Mouse (Mus musculus) frontal cortex, postnatal 25 days (tissue): ENCODE data around the gene Arhgap45.

Experiments
- DNase-seq, 2 experiments: peaks; one replicate each; pipeline ENCODE4 v3.0.0; 2022; ENCODE audit warnings: low spot score in 2 of 2

The Arhgap45 gene

DNA sequence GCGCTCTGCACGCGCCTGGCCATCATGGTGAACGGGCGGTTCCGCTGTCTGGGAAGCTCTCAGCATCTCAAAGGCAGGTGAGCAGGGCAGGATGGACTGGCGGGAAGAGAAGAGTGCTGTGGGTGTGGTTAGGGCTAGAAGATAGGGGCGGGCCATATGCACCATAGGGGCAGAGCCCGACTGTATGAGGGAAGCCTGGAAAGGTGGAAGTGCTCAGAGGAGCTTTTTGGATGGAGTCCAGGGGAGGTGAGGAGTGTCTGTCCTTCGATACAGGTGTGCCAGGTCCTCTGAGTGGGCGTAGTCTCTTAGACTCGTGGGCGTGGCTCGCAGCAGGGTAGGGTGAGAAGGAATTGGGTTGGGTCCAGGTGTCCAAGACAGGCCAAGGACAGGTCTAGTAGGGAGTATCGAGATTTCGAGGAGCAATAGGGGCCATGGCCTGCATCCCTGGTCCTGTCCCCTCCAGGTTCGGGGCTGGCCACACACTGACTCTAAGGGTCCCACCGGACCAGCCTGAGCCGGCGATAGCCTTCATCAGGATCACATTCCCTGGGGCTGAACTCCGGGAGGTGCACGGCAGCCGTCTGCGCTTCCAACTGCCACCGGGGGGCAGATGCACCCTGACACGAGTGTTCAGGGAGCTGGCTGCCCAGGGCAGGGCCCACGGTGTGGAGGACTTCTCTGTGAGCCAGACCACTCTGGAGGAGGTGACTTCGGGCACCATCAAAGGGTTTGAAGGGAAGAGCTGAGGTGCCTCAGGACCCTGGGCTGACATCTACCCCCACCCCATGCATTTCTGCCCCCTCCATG lies 1.8 kb upstream of the Arhgap45 start:
- no peak for DNase-seq

DNA sequence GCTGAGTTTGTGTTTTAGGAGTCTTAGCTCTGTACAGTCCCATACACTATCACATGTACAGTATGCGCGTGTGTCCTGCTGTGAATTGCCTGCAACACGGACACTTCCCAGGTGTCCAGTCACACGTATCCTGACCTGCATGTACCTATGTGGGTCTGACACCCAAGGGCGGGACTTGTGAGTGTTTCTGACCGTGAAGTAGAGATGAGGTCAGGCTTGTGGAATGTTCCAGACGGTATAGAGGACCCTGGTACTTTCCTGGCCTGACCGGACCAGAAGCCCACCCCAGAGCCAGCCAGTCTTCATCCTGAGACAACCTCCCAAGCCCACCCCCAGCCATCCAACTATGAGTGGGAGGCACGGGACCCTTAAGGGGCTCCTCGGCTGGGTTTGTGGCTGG lies 870 bp upstream of the Arhgap45 start:
- no peak for DNase-seq

DNA sequence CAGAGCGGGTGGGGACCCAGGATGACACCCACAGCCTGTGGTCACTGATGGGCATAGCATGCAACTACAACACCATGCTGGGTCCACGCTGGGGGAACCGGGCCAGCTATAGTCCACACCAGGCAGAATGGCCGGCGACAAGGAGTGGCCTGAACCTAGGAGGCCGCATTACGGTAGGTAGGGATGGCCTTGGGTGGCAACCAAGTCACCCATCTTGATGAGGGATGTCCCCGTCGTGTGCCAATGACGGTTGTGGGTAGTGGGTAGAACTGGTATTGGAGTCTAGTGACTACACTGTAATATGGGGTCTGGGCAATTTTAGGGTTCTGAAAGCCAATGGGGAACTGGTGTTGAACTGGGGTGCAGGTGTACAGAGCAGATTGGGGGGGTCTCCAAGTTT lies 478 bp downstream of the Arhgap45 start:
- DNase-seq = no peak

DNA sequence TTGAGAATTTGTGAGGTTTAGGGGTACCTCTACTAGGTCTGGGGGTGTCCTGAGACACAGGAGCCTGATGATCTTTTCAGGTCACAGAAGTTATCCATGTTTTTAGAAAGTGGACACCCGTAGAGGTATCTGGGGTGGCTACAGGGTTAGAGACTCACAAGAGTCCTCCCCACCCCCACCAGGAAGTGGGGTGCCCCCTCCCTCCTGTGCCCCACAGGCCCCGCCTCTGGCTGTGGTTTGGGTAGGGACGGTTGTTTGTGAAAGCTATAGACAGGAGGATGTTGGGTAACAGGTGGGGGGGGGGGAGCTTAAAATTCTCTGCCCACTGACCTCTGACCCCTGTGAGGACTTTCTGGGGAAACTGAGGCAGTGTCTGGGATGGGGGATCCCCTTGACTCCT lies 908 bp downstream of the Arhgap45 start:
- DNase-seq = no peak

DNA sequence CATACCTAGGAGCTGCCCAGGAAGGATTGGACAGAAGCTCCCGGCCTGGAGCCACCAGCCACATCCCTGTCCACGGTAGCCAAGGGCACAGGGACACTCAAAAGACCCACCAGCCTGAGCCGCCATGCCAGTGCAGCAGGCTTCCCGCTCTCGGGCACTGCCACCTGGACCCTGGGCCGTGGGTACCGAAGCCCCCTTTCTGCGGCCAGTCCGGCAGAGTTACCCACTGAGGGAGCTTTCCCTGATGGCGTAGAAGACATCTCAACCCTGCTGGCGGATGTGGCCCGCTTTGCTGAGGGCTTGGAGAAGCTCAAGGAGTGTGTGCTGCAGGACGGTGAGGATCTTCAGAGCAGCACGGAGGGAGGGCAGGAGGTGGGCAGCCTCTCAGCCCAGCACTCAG lies 1.3 kb downstream of the Arhgap45 start:
- no peak for DNase-seq

DNA sequence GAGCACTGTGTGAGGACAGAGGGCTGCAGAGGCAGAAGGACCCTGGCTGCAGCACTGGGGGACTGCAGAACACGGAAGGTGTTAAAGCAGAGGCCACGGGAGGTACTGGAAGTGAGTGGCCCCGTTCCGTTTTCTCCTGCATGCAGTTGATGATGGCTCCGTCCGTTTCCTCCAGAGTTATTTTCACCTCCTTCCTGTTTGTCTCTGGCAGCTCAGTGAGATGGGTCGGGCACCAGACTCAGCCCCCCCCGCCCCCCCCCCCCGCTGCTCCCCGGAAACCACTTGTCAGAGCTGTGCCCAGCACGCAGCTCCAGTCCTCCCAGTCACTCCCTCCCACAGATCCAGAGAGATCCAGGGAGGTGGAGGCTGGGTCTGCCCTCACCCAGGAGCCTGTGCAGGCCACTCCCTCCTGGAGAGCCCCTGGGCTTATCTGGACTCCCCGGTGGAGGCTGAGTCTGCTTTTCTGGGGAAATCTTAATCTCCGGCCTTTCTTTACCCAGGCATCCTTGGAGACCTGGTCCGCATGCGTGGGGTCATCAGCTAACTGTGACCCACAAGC lies 2.4 kb downstream of the Arhgap45 start:
- DNase-seq = no peak

DNA sequence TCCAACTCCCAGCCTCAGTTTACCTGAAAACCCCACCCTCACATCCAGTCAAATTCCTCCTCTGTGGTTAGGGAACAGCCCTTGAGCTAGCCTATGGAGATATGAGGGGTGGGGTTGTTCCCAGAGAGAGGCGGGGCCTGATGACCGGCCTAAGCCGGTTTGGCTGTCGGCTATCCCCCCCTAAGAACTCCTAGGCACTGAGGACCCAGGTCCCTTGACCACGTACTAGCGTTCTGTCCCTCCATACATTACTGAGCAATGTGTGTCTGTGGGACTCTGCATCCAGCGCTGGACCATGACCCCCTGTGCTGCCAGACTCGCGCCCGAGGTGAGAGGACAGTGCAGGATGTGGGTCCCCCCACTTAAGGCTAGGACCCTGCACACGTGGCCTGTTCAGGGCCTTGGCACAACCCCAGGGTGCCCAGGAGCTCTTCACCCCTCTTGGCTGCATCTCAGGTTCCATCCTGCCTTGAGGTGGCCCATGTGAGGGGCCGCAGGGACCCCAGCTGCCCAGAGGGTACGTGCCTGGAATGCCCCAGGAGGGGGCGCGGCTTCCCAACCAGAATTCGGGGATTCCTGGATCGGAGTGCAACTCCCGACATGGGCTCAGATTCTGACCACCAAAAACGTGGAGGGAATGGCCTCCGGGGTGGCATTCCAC lies 3.1 kb downstream of the Arhgap45 start:
- DNase-seq = no peak

DNA sequence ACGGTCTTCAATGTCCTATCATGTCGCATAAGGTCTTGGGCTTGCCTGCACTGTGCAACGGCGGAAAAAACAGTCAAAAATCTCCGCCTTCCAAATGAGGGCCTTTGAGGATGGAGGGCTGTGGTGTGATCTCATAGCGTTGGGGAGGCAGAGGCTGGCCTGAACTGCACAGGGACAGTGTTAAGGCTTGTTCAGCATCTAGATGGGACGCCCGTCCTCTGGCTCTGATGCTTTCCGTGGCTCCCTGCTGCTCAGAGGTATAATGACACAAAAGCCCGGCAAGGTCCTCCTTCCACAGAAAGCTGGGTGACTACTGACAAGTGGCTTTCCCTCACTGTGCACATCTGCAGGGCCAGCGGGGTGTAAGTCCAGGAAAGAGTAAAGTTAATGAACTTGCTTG lies 3.7 kb downstream of the Arhgap45 start:
- no peak for DNase-seq

DNA sequence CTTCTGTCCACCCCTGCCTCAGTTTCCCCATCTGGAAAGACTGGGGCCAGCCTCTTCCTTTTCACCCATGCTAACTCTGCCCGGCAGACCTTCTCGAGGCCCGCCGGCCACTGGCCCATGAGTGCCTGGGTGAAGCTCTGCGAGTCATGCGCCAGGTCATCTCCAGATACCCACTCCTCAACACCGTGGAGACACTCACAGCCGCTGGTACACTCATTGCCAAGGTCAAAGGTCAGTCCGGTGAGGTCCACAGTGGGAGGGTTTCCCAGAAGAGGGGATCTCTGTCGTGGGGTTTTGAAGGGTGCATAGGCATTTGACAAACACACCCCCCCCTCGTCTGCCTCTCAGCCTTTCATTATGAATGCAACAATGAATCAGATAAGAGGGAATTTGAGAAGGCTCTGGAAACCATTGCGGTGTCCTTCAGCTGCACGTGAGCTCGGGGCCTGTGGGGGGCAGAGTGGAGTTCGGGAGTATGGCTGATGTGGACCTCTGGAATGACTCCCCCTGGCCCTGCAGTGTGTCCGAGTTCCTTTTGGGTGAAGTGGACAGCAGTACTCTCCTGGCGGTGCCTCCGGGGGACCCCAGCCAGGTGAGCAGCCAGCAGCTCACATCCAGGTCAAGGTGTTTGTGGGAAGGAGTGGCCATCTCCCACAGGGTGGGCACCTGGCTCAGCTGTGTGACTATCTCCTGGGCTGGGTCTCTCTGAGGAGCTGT lies 4.3 kb downstream of the Arhgap45 start:
- no peak for DNase-seq

DNA sequence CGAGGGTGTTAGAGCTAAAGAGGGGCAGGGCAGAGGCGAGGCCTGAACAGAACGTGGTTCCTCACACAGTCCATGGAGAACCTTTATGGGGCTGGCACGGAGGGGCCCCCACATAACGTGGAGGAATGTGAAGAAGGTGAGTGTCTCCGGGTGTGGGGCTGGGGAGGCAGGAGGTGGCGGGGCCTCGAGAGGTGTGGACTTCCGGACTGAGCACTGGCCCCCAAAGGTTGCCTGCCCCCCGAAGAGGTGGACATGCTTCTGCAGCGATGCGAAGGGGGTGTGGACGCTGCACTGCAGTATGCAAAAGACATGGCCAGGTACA lies 4.8 kb downstream of the Arhgap45 start:
- no peak for DNase-seq

DNA sequence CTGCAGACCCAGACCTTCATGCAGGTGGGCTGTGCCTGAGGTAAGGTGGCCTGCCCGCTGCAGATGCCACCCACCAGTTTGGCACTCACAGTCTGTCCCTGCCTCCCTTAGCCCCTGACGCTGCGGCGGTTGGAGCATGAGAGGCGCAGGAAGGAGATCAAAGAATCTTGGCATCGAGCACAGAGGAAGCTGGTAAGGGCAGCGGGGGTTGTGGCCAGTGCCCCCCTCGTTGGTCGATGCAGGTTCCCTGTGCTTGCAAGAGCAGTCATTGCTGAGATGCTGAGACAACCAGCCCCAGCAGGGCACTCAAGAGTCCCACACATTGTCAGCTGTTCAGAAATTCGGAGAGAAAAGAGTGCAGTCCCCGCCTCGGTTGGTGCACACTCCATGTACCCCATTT lies 5.7 kb downstream of the Arhgap45 start:
- no peak for DNase-seq

DNA sequence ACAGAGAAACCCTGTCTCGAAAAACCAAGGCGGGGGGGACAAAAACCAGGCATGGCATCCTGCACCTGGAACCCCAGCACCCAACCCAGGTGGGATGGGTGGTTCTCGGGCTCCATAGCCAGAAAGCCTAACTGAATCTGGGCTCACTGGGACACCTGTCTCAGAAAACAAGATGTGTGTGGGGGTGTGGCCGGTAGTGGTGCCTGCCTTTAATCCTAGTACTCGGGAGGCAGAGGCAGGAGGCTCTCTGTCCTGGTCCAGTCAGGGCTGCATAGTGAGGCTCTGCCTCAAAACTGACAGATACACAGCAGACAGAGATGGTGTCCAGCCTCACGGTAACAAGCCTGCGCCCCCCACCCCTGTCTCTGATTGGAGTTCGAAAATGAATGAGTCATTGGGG lies 6.4 kb downstream of the Arhgap45 start:
- DNase-seq = no peak

DNA sequence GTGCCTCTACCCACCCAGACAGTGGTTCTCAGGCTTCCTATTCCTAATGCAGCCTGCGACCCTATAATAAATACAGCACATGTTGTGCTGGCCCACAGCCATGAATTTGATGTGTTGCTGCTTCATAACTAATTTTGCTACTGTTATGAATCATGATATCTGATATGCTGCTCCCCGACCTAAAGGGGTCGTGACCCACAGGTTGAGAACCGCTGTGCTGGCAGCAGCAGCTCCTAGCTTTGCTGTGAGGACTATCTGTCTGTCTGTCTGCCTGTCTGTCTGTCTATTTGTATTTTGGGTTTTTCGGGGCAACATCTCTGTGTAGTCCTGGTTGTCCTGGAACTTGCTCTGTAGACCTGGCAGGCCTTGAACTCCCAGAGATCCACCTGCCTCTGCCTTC lies 7.3 kb downstream of the Arhgap45 start:
- no peak for DNase-seq

DNA sequence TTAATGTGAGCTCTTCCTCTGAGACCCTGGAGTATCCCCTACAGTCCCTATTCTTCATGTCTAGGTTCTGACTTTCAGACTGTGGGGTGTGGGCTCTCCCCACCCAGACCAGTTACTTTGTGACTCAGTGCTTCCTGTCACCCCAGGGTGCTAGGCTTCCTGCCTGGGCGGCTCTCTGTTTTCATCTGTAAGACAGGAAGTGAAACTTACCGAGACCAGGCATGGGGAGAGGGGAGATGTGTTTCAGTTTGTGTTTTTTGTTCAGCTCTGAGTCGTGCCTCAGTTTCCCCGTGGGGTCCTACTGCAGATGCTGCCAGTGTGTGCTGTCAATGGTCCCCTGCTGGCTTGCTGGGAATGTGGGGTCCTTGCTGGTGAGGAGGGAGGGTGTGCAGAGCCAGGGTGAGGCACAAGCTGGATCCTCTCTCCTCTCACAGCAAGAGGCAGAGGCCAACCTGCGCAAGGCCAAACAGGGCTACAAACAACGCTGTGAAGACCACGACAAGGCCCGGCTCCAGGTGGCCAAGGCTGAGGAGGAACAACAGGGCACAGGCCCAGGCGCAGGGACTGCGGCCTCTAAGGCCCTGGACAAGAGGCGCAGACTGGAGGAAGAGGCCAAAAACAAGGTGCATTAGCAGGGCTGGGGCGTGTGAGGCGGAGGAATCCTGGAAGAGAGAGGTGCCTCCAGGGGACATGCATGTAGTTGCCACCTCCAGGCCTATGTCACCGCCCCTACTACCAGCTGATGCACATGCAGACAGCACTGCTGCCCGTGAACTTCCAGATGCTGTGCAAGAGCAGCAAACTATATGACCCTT lies 8.0 kb downstream of the Arhgap45 start:
- DNase-seq = no peak

DNA sequence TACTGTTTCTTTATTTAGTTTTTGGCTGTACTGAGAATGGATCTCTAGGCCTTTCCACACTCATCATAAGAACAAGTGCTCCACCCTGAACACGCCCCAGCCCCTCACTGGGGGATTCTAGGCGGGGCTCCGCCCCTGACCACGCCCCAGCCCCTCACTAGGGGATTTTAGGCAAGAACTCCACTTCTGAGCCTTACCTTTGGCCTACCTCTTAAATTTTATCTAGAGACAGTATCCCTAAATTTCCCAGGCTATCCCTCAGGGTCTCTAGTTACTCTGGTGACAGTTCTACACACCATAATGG lies 8.5 kb downstream of the Arhgap45 start:
- DNase-seq = no peak

DNA sequence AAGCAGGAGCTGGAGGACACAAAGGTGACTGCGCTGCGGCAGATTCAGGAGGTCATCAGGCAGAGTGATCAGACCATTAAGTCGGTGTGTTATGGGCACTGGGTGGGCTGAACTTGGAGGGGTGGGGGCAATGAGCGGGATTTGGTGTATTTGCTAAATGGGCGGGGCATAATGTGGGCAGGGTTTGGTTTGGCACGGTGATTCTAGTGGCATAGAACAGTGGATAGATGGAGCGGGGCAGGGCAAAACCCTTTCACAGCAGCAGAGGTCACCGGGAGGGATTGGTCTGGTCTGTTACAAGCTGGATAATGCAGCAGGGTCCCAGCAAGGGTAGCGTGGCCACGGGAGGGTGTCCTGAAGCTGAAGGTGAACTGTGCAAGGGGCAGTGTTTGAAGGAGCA lies 9.0 kb downstream of the Arhgap45 start:
- DNase-seq = no peak

DNA sequence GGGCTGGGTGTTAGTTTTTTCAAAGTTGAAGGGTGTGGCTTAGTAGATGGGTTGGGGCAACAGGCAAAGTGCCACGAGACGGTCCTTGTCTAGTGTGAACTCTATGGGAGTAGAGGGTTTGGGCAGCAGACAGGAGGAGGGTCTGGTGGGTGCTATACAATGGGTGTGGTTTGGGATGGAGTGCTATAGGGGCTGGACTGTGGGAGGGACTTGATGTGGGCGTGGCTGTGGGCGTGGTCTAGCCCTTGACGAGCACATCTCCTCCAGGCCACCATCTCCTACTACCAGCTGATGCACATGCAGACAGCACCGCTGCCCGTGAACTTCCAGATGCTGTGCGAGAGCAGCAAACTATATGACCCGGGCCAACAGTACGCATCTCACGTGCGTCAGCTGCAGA lies 9.4 kb downstream of the Arhgap45 start:
- no peak for DNase-seq

DNA sequence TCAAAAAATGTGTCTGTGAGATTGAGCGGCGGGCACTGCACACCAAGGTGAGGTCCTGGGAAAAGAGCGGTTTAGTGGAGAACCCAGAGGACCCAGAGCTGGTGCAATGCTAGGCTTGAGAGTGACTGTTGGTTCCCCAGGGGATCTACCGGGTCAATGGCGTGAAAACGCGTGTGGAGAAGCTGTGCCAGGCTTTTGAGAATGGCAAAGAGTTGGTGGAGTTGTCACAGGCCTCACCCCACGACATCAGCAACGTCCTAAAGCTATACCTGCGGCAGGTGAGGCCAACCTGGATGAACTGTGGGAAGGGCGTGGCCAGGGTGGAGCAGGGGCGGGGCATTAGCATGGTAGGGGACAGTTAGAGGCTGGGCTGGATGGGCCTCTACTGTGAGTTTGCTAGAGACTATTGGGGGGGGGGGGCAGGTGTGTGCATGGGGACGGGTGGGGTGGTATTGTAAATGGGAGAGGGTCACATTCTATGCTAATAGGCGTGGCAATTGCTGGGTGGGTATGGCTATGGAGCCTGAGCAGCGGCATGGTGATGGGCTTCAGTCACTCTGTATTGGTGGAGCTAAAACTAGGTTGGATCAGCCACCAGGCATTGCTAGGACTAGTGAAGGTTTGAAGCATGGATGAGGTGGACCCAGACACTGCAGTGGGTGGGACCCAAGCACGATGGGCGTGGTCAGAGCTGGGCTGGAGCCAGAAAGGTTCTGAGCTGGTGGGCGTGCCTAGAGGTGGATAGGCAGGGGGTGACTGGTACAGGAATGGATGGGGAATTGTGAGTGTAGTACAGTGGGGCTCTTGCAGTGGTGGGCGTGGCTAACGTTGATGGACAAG lies 11.4 kb downstream of the Arhgap45 start:
- DNase-seq = no peak

DNA sequence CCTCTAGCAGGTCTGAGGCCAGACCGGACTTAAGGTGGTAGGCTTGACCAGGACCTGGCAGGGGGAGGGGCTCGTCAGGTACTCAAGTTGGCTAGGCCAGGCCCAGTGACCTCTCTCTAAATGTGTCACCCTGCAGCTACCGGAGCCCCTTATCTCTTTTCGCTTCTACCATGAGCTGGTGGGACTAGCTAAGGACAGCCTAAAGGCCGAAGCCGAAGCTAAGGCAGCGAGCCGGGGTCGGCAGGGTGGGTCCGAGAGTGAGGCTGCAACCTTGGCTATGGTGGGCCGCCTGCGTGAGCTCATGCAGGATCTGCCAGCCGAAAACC lies 12.0 kb downstream of the Arhgap45 start:
- no peak for DNase-seq

DNA sequence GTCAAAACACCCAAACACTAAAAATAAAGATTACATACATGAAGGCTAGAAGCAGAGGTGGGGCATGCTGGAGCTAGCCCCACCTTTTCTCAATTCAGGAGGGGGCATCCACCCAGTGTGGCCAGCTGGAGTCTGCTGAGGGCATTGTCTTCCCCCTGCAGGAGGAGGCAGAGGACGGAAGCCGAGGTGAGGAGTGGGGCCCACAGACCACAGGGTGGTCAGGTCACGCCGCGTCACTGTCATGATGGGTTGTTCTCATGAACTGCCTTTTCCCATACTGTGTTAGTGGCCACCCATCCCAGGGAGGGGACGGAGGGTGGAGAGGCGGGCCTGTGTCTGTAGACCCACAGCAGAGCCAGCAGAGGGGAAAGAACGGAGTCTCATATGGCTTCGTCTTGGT lies 13.7 kb downstream of the Arhgap45 start:
- no peak for DNase-seq

DNA sequence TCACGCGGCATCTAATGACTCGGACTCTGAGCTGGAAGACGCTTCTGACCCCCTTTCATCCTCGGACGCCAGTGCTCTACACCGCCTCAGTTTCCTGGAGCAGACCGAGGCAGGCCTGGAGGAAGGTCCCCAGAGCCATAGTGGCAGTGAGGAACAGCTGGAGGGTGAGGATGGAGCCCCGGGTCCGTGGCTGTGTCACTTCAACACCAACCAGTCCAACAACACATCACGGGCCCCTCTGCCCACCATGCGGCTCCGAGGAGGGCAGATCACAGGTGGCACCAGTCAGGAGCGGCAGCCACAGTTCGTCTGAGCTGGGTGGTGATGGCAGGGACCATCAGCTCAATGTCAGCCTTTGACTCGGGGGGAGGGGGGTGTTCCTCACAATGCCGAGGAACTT lies 14.3 kb downstream of the Arhgap45 start:
- DNase-seq = no peak
